Mouse (Mus musculus) T-helper 17 cell (primary cell): ENCODE measurements around the gene Hspa8.
"Not testable (repeated sequence)": the region's sequence is repeated elsewhere in the genome, so short reads cannot be mapped to it uniquely, and the experiment has no call there.

Source experiments
- in situ Hi-C, 2 experiments: fragments of 300-600 bp; cut with MboI, MseI; formaldehyde crosslinking; loops; 1 replicate in 1 of 2; 2 replicates in 1 of 2; pipeline ENCODE4 v1.15.1; 2025; ENCODE audit warnings: high pct_unique_total_duplicates in 2 of 2

Hspa8 gene

GRCm38 (mm10) chr9:40784374-40784967 lies 16.3 kb upstream of the Hspa8 start:
- in situ Hi-C loops: no loop called here

GRCm38 (mm10) chr9:40785452-40785851 lies 15.3 kb upstream of the Hspa8 start:
- in situ Hi-C loops: no loop called here

- in situ Hi-C loops: not testable (repeated sequence)
Measured at GRCm38 (mm10) chr9:40786820-40787219, 14.0 kb upstream of the Hspa8 start.

- in situ Hi-C loops: no loop called here
Measured at GRCm38 (mm10) chr9:40791864-40792633, 8.7 kb upstream of the Hspa8 start.

- in situ Hi-C loops: no loop called here
Measured at GRCm38 (mm10) chr9:40793581-40793980, 7.2 kb upstream of the Hspa8 start.

- in situ Hi-C loops: no loop called here
Measured at GRCm38 (mm10) chr9:40794251-40794650, 6.5 kb upstream of the Hspa8 start.

- in situ Hi-C loops: no loop called here
Measured at GRCm38 (mm10) chr9:40794926-40795325, 5.9 kb upstream of the Hspa8 start.

- in situ Hi-C loops: no loop called here
Measured at GRCm38 (mm10) chr9:40795562-40795961, 5.2 kb upstream of the Hspa8 start.

- in situ Hi-C loops: no loop called here
Measured at GRCm38 (mm10) chr9:40796054-40796453, 4.7 kb upstream of the Hspa8 start.

GRCm38 (mm10) chr9:40798247-40798960 lies 2.4 kb upstream of the Hspa8 start:
- in situ Hi-C loops: no loop called here

GRCm38 (mm10) chr9:40799112-40799511 lies 1.7 kb upstream of the Hspa8 start:
- in situ Hi-C loops: no loop called here

- in situ Hi-C loops: no loop called here
Measured at GRCm38 (mm10) chr9:40799837-40800501, 815 bp upstream of the Hspa8 start.

GRCm38 (mm10) chr9:40801614-40802532 lies 1.1 kb downstream of the Hspa8 start:
- in situ Hi-C loops: not testable (repeated sequence)

- in situ Hi-C loops: not testable (repeated sequence)
Measured at GRCm38 (mm10) chr9:40802533-40802875, 1.7 kb downstream of the Hspa8 start.

GRCm38 (mm10) chr9:40804576-40804975 lies 3.8 kb downstream of the Hspa8 start:
- in situ Hi-C loops: not testable (repeated sequence)

GRCm38 (mm10) chr9:40805263-40805662 lies 4.5 kb downstream of the Hspa8 start:
- in situ Hi-C loops: no loop called here

- in situ Hi-C loops: no loop called here
Measured at GRCm38 (mm10) chr9:40806440-40807288, 5.9 kb downstream of the Hspa8 start.

- in situ Hi-C loops: no loop called here
Measured at GRCm38 (mm10) chr9:40807289-40807920, 6.6 kb downstream of the Hspa8 start.

- in situ Hi-C loops: no loop called here
Measured at GRCm38 (mm10) chr9:40808061-40808906, 7.5 kb downstream of the Hspa8 start.
